ENCODE assay signal across 8 mouse cellular contexts in the genomic region with DNA sequence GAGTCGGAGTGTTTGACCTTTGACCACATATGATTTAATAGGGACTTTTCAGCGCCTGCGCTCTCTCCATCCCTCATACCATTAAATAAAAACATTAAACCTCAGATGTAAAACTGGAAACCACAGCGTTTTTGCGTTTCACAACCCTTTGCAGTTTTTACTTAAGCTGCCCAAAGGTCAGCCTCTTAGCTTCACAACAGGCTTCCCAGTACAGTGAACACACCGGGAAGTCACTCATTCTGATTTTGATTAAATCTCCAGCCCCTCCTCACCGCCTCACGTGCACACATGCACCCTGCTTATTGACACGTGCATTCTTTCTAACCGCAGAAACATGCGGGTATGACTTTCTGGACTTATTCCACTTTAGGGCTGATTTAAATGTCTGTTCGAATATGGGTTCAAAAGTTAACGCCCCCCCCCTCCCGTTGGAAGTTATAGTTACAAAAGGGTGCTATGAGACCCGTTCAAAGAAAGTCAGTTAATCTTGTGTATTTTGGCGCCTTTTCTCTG.
DNase-seq lines count a peak whose midpoint lies in the region; ATAC-seq and TF ChIP-seq lines count a peak whose summit lies in the region.

No protein-coding gene starts in this region.

- TF ChIP-seq POLR2A in embryonic fibroblast, embryonic 13.5 days (IDR thresholded peaks at IDR 0.05; ENCODE audit: low read depth, low read length), result no peak; the same call in 1 of the 2 replicates

- peak overlapping the region; percentile 65 for H3K9ac ChIP-seq in intestine, embryonic 16.5 days (ENCODE audit: low read depth, low read length)
- H3K9ac ChIP-seq in lung, embryonic 16.5 days (ENCODE audit: low read length), result peak overlapping the region; percentile 78

- no peaks in the 10 kb centered on the region for H3K36me3 ChIP-seq in intestine, embryonic 16.5 days (ENCODE audit: control insufficient read depth, insufficient read depth, low read length)
- H3K36me3 ChIP-seq in lung, embryonic 16.5 days (ENCODE audit: control insufficient read depth, insufficient read depth, low read length), result no peaks in the 10 kb centered on the region

- no peaks in the 10 kb centered on the region for H3K9me3 ChIP-seq in intestine, embryonic 16.5 days (ENCODE audit: control insufficient read depth, low read length)
- no peaks in the 10 kb centered on the region for H3K9me3 ChIP-seq in lung, embryonic 16.5 days (ENCODE audit: control insufficient read depth, low read length)

- no peak for TF ChIP-seq CTCF in gastrocnemius, adult 2 months (IDR thresholded peaks at IDR 0.05)
- TF ChIP-seq CTCF in embryonic fibroblast, embryonic 13.5 days (IDR thresholded peaks at IDR 0.05; ENCODE audit: borderline replicate concordance, insufficient read depth, low read length), result no peak

- intact Hi-C loops in gastrocnemius, adult 2 months (cut with DNase I), result loop anchor here (2.0 kb wide), 1 partner anchor 28 kb away; no protein-coding TSS in a partner anchor

- 6% methylated on average over 16 of the region's 16 CpGs for WGBS in intestine, embryonic 16.5 days
- 3% methylated on average over 16 of the region's 16 CpGs for WGBS in lung, embryonic 16.5 days

- peak overlapping the region; percentile 98 for H3K4me3 ChIP-seq in gastrocnemius, adult 2 months
- no peak overlapping the region for H3K4me3 ChIP-seq in embryonic fibroblast, embryonic 13.5 days (ENCODE audit: insufficient read depth, low read length)
- peak overlapping the region; percentile 27 for H3K4me3 ChIP-seq in intestine, embryonic 16.5 days (ENCODE audit: low read length)
- H3K4me3 ChIP-seq in lung, embryonic 16.5 days (ENCODE audit: low read length), result peak overlapping the region; percentile 61

- no peaks in the 10 kb centered on the region for H3K27me3 ChIP-seq in intestine, embryonic 16.5 days (replicated peaks; ENCODE audit: control insufficient read depth, insufficient read depth, low read length)
- H3K27me3 ChIP-seq in lung, embryonic 16.5 days (ENCODE audit: control insufficient read depth, insufficient read depth, low read depth, low read length), result no peaks in the 10 kb centered on the region

- peak overlapping the region; percentile 90 for H3K4me2 ChIP-seq in intestine, embryonic 16.5 days (ENCODE audit: low read depth, low read length)
- peak overlapping the region; percentile 95 for H3K4me2 ChIP-seq in lung, embryonic 16.5 days (ENCODE audit: low read depth, low read length)

- 0 out of 2 replicates have a peak, but pooled peaks have one; percentile 8 for ATAC-seq in intestine, embryonic 16.5 days
- no peak for ATAC-seq in lung, embryonic 16.5 days (ENCODE audit: low read depth)
- ATAC-seq in erythroid progenitor cell, adult 5-6 weeks (replicated peaks; ENCODE audit: low FRiP score, poor library complexity, severe bottlenecking), result no peak

- H3K27ac ChIP-seq in gastrocnemius, adult 2 months, result peak overlapping the region; percentile 100
- H3K27ac ChIP-seq in embryonic fibroblast, embryonic 13.5 days (ENCODE audit: insufficient read depth, low read length), result peak overlapping the region; percentile 71
- peak overlapping the region; percentile 92 for H3K27ac ChIP-seq in intestine, embryonic 16.5 days (ENCODE audit: low read length)
- peak overlapping the region; percentile 99 for H3K27ac ChIP-seq in lung, embryonic 16.5 days (ENCODE audit: low read length)

- no peak for DNase-seq in gastrocnemius, adult 2 months
- no peak for DNase-seq in gastrocnemius, adult 8-10 months (ENCODE audit: low spot score in 2 of 2)
- DNase-seq in layer of hippocampus, postnatal 36 days, result no peak
- DNase-seq in layer of hippocampus, adult 11-12 months (ENCODE audit: low spot score), result no peak

- peaks cover 14% of the 10 kb centered on the region for H3K4me1 ChIP-seq in embryonic fibroblast, embryonic 13.5 days (ENCODE audit: control insufficient read depth, insufficient read depth, low read length)
- H3K4me1 ChIP-seq in intestine, embryonic 16.5 days (ENCODE audit: control insufficient read depth, insufficient read depth, low read length), result peaks cover 36% of the 10 kb centered on the region
- H3K4me1 ChIP-seq in lung, embryonic 16.5 days (replicated peaks; ENCODE audit: control insufficient read depth, insufficient read depth, low read length), result peaks cover 37% of the 10 kb centered on the region
